9 mouse cellular contexts compared by ENCODE assay signal in genomic region chr7:142474799-142475198, GRCm38 (mm10). TPM values are rescaled to one million over a fixed set of nuclear protein-coding genes. Genes with fewer than 3 reads are reported as not detected.
A peak's percentile ranks its signal among the peaks of the same experiment; 100 is the strongest.
DNase-seq lines count a peak whose midpoint lies in the region; ATAC-seq lines count a peak whose summit lies in the region.
"Had no signal": no experiment of that assay in that cellular context is flagged by ENCODE, and none has a peak within 500 bp of the region (broad histone marks: within the 10 kb centered on the region; RNA-seq: fewer than 3 reads in every experiment).

No protein-coding gene starts in this region.

- peak overlapping the region; percentile 96 for H3K27ac ChIP-seq in kidney, embryonic 15.5 days

- peak overlapping the region; percentile 39 for H3K9ac ChIP-seq in kidney, embryonic 15.5 days

- peaks cover 97% of the 10 kb centered on the region for H3K4me1 ChIP-seq in kidney, embryonic 15.5 days

- H3K27me3 ChIP-seq in kidney, embryonic 15.5 days, result no peaks in the 10 kb centered on the region

- intact Hi-C loops in heart, postnatal 36 days (cut with DNase I), result no loop called here

- H3K4me2 ChIP-seq in kidney, embryonic 15.5 days, result peak overlapping the region; percentile 63

- WGBS in kidney, embryonic 15.5 days, result 59% methylated on average over 14 of the region's 14 CpGs

- peak overlapping the region; percentile 41 for H3K4me3 ChIP-seq in kidney, embryonic 15.5 days (replicated peaks)

- H3K36me3 ChIP-seq in kidney, embryonic 15.5 days, result peaks cover 5% of the 10 kb centered on the region; the same call in 1 of the 2 replicates

- H3K9me3 ChIP-seq in kidney, embryonic 15.5 days (replicated peaks), result no peaks in the 10 kb centered on the region

- no peak for ATAC-seq in kidney, embryonic 15.5 days (replicated peaks; ENCODE audit: low FRiP score)
- no peak for ATAC-seq in erythroblast, adult 5-6 weeks (replicated peaks; ENCODE audit: low FRiP score, poor library complexity, severe bottlenecking)

- DNase-seq in kidney, adult 18-20 months, result no peak
- peak; percentile 70 for DNase-seq in fibroblast of lung, adult 2 months (ENCODE audit: low read depth)
- DNase-seq in heart, postnatal 36 days, result peak; percentile 65 to 73
- DNase-seq in skeletal muscle tissue, adult 2 months (ENCODE audit: low read depth, low spot score), result peak; percentile 77
- no peak for DNase-seq in right cerebral cortex, postnatal 36 days (ENCODE audit: low spot score in 2 of 2)
- no peak for DNase-seq in right cerebral cortex, adult 2 months (ENCODE audit: low spot score in 2 of 2)

RNA-seq across cellular contexts. Expression of gene Lsp1, which starts 14.2 kb away (rescaled TPM):
- 115 and 139 TPM in 2 replicates for polyA plus RNA-seq in kidney, embryonic 15.5 days (2015; fragmentation: Nextera tagmentation; extraction: Ambion mirVana)
- 10 to 100 TPM; 31.7 to 40.4 TPM for total RNA-seq in heart, postnatal 36 days (2021)
- total RNA-seq in erythroblast, adult 5-6 weeks (2015; ENCODE audit: low replicate concordance), result 119 and 155 TPM in 2 replicates
- total RNA-seq in erythroblast, adult 5-6 weeks (2017; ENCODE audit: low replicate concordance), result 98.7 and 120 TPM in 2 replicates

RNA-seq across cellular contexts. Expression of gene Tnnt3, which starts 23.8 kb away (rescaled TPM):
- 23.5 and 46.2 TPM in 2 replicates for polyA plus RNA-seq in kidney, embryonic 15.5 days (2015; fragmentation: Nextera tagmentation; extraction: Ambion mirVana)
- total RNA-seq in heart, postnatal 36 days (2021), result under 1 TPM; 0.61 to 0.68 TPM
- total RNA-seq in erythroblast, adult 5-6 weeks (2015; ENCODE audit: low replicate concordance), result not detected in 2 replicates
- 2.0 TPM in 1 of 2 replicates, not detected in the other for total RNA-seq in erythroblast, adult 5-6 weeks (2017; ENCODE audit: low replicate concordance)
- total RNA-seq: left cerebral cortex, postnatal 14 days had no signal

RNA-seq across cellular contexts. Expression of gene Tnni2, which starts 33.2 kb away (rescaled TPM):
- 19.0 and 45.8 TPM in 2 replicates for polyA plus RNA-seq in kidney, embryonic 15.5 days (2015; fragmentation: Nextera tagmentation; extraction: Ambion mirVana)
- total RNA-seq in heart, postnatal 36 days (2021), result 1 to 10 TPM; 1.6 to 3.4 TPM
- total RNA-seq in erythroblast, adult 5-6 weeks (2015; ENCODE audit: low replicate concordance), result 19.6 TPM in 1 of 2 replicates, not detected in the other
- total RNA-seq in erythroblast, adult 5-6 weeks (2017; ENCODE audit: low replicate concordance), result 2.0 and 6.4 TPM in 2 replicates

RNA-seq across cellular contexts. Expression of gene Syt8, which starts 40.1 kb away (rescaled TPM):
- 0.62 and 1.3 TPM in 2 replicates for polyA plus RNA-seq in kidney, embryonic 15.5 days (2015; fragmentation: Nextera tagmentation; extraction: Ambion mirVana)
- total RNA-seq in heart, postnatal 36 days (2021), result not detected
- total RNA-seq in erythroblast, adult 5-6 weeks (2015; ENCODE audit: low replicate concordance), result not detected in 2 replicates
- total RNA-seq in erythroblast, adult 5-6 weeks (2017; ENCODE audit: low replicate concordance), result not detected in 2 replicates

RNA-seq across cellular contexts. Expression of gene Mrpl23, which starts 57.7 kb away (rescaled TPM):
- polyA plus RNA-seq in kidney, embryonic 15.5 days (2015; fragmentation: Nextera tagmentation; extraction: Ambion mirVana), result 25.8 and 26.8 TPM in 2 replicates
- 10 to 100 TPM; 12.8 to 13.1 TPM for total RNA-seq in heart, postnatal 36 days (2021)
- total RNA-seq in erythroblast, adult 5-6 weeks (2015; ENCODE audit: low replicate concordance), result not detected in 2 replicates
- total RNA-seq in erythroblast, adult 5-6 weeks (2017; ENCODE audit: low replicate concordance), result 3.7 and 8.1 TPM in 2 replicates

Comparison
In these comparisons a context has a peak if more than half of its experiments do, and no peak if none do; other contexts are left out.
1. DNase-seq: peak in fibroblast of lung, adult 2 months (single experiment), heart, postnatal 36 days (2 of 2) and skeletal muscle tissue, adult 2 months (single experiment); none in kidney, adult 18-20 months (single experiment), right cerebral cortex, postnatal 36 days (0 of 2) and right cerebral cortex, adult 2 months (0 of 2).